Mouse (Mus musculus): ENCODE results near the gene Enpp4.

The Enpp4 gene

DNA sequence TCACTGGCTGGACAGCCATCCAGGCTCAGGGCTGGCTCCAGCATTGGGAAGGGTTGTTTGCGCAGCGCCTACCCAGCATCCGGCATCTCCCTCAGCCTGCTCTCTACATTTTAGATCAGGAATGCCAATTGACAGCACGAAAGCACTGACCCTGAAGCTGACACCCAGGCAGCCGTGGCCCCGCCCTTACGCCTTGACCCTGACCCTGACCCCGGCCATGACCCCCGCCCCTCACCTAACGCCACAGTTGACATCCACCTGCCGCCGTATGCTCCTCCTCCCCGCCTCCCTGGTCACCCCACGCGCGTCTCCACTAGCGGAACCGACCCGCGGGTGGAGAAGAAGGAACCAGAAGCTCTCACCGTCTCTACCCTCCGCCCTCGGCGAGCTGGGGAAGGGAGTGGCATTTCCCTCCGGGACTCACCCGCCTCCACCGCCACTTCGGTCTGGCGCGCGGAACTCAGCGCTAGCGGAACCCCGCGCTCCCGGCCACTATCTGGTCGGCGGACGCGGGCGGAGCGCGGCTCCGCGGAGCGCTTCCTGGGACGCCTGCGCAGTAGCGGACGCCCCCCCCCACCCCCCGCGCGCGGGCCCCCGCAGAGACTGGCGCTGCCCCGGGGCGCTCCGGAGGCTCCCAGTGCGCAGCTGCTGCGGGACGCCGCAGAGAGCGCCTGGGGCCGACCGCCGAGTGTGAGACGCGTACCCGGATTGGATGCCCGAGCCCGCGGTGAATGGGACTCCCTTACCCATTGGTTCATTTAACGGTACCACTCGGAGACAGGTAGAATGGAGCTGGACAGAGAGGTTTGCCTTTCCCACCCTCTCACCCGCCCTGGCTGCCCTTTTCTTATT, at the start of gene Enpp4:
Gene Enpp4 (minus strand): TSS at position 523 of the 852 bp plus-strand sequence.
- peak; percentile 94 to 96 for DNase-seq (ENCODE audit: inconsistent age in 2 of 2, low spot score in 1 of 2)

DNA sequence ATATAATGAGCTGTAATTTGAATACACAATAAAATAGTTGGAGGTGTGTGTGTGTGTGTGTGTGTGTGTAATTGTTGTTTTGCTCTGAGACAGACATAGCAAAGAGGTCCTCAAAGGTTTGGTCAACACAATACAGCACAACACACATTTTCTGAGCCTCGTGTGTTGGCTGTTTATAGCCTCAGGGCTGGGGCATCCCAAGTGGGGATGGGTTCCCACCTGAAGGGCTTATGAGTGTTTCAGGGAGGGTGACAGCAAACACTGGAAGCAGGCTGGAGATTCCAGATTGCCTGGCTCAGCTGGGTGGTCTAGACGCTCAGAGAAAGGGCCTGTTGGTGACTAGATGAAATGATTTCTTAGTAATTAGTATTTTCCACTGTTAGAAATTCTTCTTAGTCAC, 49.6 kb upstream of the Enpp4 start:
- DNase-seq (ENCODE audit: inconsistent age in 2 of 2, low spot score in 1 of 2): no peak

GRCm38 (mm10) chr17:44153871-44154270, 48.3 kb upstream of the Enpp4 start:
- DNase-seq (ENCODE audit: inconsistent age in 2 of 2, low spot score in 1 of 2): no peak

DNA sequence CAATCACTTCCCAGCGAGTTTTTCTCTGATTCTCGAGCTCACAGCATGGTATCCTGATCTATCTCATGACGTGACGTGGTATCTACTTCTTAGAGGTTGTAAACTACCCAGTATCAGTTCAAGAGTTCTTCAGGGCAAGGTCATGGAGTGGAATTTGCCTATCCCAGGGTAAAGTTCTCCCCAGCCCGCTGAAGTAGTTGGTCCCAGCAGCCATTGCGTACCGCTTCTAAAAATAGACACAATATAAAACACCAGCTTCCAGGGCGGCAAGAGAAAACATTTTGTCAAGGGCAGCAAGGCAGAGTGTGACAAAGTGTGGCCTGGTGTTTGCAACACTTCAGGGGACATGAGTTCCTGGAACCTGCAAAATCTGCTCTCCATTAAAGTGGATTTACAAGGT, 46.3 kb upstream of the Enpp4 start:
- DNase-seq (ENCODE audit: inconsistent age in 2 of 2, low spot score in 1 of 2): peak in 1 of 2 experiments; percentile 42

- DNase-seq (ENCODE audit: inconsistent age in 2 of 2, low spot score in 1 of 2): peak; percentile 37 to 78
These were observed 45.5 kb upstream of the Enpp4 start for GRCm38 (mm10) chr17:44151130-44151529.

- DNase-seq (ENCODE audit: inconsistent age in 2 of 2, low spot score in 1 of 2): no peak
These were observed 42.7 kb upstream of the Enpp4 start for GRCm38 (mm10) chr17:44148109-44148846.

GRCm38 (mm10) chr17:44145806-44146205, 40.2 kb upstream of the Enpp4 start:
- no peak for DNase-seq (ENCODE audit: inconsistent age in 2 of 2, low spot score in 1 of 2)

GRCm38 (mm10) chr17:44136863-44137640, 31.4 kb upstream of the Enpp4 start:
- no peak for DNase-seq (ENCODE audit: inconsistent age in 2 of 2, low spot score in 1 of 2)

- DNase-seq (ENCODE audit: inconsistent age in 2 of 2, low spot score in 1 of 2): no peak
These were observed 30.4 kb upstream of the Enpp4 start for GRCm38 (mm10) chr17:44136018-44136417.

DNA sequence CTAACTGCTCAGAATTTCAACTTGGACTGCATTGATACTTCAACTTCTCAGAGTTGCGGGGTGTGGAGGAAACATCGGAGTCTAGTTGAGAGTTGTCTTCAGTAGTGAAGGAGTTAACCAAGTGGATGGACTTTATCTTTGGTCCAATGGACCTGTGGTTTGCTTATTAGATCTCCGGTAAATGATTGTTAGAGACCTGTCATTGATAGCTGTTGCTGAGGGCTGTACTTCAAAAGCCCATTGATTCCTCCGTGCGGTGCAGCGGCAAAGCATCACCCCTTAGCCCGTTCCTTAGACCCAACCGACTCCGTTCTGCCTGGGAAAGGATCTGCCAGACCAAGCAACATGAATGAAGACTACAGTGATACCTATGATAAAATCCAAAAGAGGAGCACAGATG, 28.9 kb upstream of the Enpp4 start:
- DNase-seq (ENCODE audit: inconsistent age in 2 of 2, low spot score in 1 of 2): no peak

DNA sequence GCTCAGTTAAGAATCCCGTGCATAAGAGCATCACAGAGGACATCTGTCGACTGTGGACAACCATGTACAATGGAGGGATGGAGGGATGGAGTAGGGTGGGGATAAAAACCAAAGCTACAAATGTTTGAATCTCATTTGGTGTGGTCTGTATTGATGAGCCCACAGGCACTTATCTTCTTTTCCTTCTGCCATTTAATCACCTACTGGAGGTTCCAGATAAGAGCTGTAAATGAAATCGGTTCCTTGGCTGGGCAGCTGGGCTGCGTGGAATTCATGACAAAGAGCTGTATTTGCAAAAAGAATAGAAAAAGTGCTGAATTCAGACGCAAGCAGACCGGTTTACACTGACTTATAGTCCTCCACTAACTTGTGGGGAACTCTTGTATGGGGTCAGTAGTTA, 28.5 kb upstream of the Enpp4 start:
- DNase-seq (ENCODE audit: inconsistent age in 2 of 2, low spot score in 1 of 2): no peak

DNA sequence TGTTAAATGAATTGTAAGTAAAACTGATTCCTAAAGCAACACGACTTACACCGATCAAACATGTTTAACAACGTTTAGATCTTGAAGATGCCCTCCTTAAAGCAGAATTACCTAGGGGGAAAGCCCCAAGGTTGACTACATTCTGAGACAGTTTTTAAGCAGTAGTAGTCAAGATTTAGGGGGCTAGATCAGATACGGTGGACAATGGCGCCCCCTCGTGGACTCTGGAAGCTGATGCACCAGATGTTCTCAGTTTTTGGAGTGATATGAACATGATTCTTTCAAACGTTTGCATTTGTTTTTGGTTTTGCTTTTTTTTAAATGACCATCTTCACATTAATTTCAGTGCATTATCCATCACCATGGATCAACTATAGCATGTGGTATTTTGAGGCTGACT, 24.8 kb upstream of the Enpp4 start:
- peak; percentile 66 to 90 for DNase-seq (ENCODE audit: inconsistent age in 2 of 2, low spot score in 1 of 2)

- no peak for DNase-seq (ENCODE audit: inconsistent age in 2 of 2, low spot score in 1 of 2)
These were observed 23.6 kb upstream of the Enpp4 start for GRCm38 (mm10) chr17:44129092-44129750.

- no peak for DNase-seq (ENCODE audit: inconsistent age in 2 of 2, low spot score in 1 of 2)
These were observed 15.9 kb upstream of the Enpp4 start for GRCm38 (mm10) chr17:44121366-44122100.

DNA sequence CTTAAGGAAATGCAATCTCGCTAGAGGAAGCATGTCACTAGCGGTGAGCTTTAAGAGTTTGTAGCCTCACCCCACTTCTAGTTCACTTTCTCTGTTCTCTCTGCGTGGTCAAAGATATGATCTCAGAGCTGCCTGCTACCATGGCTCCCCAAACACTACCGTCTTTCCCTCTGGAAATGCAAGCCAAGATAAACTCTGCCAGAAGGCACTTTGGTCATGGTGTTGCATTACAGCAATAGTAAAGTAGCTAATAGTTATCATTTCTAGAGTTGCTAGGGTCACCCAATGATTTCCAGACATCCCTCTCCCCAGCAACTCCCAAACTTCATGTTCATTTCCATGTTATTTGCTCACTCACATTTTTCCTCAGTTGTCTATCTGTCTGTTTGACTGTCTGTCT, 12.6 kb upstream of the Enpp4 start:
- DNase-seq (ENCODE audit: inconsistent age in 2 of 2, low spot score in 1 of 2): no peak

- no peak for DNase-seq (ENCODE audit: inconsistent age in 2 of 2, low spot score in 1 of 2)
These were observed 12.1 kb upstream of the Enpp4 start for GRCm38 (mm10) chr17:44117721-44118120.

- DNase-seq (ENCODE audit: inconsistent age in 2 of 2, low spot score in 1 of 2): no peak
These were observed 11.0 kb upstream of the Enpp4 start for GRCm38 (mm10) chr17:44116584-44116983.

- DNase-seq (ENCODE audit: inconsistent age in 2 of 2, low spot score in 1 of 2): no peak
These were observed 2.7 kb upstream of the Enpp4 start for GRCm38 (mm10) chr17:44108331-44108730.

DNA sequence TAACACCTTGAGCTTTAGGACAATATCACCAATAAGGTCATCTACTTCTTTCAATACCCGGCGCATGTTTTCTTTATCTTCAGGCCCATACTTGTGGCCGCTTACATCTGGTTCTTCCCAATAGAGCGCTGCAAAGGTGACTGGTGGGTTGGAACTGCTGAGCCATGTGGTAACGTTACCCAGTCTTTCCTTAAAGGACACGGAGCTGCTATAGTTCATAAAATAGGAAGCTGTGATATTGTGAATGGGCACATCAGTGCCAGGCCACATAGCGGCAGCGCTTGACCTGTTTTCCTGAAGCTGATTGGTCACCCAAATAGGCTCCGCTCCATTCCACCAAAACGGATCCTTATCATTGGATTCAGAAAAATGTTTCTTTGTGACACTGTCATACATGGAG, 3.6 kb downstream of the Enpp4 start:
- no peak for DNase-seq (ENCODE audit: inconsistent age in 2 of 2, low spot score in 1 of 2)

DNA sequence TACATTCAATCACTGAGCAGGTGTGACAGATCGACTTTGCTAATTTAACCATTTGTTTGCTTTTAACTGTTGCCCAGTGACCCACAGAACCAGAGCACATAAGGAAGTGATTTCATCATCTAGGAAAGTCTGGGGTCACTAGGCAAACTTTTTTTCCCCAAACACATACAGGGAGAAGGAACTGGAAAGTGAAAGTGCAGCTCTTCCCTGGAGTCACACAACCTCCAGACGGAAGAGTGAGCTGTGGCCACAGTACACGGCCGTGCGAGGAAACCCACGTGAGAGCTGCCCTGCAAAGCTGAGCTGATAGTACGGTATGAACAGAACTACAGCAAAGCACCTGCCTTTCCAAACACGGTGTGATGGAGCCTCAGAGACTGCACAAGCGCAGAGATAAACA, 4.7 kb downstream of the Enpp4 start:
- DNase-seq (ENCODE audit: inconsistent age in 2 of 2, low spot score in 1 of 2): peak in 1 of 2 experiments; percentile 39
